In the genomic region with DNA sequence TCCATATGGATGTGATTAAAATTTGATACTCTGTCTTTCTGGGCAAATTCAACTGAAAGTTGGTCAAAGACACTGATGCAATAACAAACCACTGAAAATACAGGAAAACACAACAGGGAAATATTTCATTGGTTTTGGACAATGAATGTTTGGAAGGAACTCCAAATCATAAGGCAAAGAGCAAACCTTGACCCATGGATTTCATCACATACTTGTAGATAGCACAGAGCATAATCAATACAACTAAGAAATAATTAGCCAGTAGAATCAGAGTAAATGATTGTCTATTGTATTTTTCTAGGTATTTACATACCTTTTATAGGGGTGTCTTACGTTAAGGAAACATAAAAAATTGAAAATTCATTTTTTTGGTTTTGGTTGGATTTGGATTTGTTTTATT, we compare ENCODE assay signal across 26 mouse cellular contexts. TPM values are rescaled to one million over a fixed set of nuclear protein-coding genes. Genes with fewer than 3 reads are reported as not detected.
DNase-seq lines count a peak whose midpoint lies in the region; ATAC-seq and TF ChIP-seq lines count a peak whose summit lies in the region.
"Had no signal": no experiment of that assay in that cellular context is flagged by ENCODE, and none has a peak within 500 bp of the region (broad histone marks: within the 10 kb centered on the region; RNA-seq: fewer than 3 reads in every experiment).

No protein-coding gene starts in this region.

- 14% methylated on average over 1 of the region's 1 CpGs for WGBS in liver, adult 2 months
- WGBS in liver, embryonic 11.5 days, result 71% methylated on average over 1 of the region's 1 CpGs
- 30% methylated on average over 1 of the region's 1 CpGs for WGBS in liver, embryonic 16.5 days (ENCODE audit: insufficient replicate concordance)
- 49% methylated on average over 1 of the region's 1 CpGs for WGBS in liver, embryonic 12.5 days (ENCODE audit: insufficient replicate concordance)
- WGBS in liver, postnatal 0 days (ENCODE audit: insufficient replicate concordance), result 42% methylated on average over 1 of the region's 1 CpGs

- H3K9me3 ChIP-seq in liver, embryonic 11.5 days (ENCODE audit: control insufficient read depth, low read length), result no peaks in the 10 kb centered on the region
- H3K9me3 ChIP-seq in liver, embryonic 16.5 days (replicated peaks; ENCODE audit: control insufficient read depth, low read length), result no peaks in the 10 kb centered on the region
- no peaks in the 10 kb centered on the region for H3K9me3 ChIP-seq in liver, embryonic 12.5 days (replicated peaks)
- no peaks in the 10 kb centered on the region for H3K9me3 ChIP-seq in liver, postnatal 0 days (ENCODE audit: low read length)
- H3K9me3 ChIP-seq: G1E had no signal

- no peak overlapping the region for H3K27ac ChIP-seq in liver, adult 2 months (replicated peaks; ENCODE audit: insufficient read depth, low read depth, low read length)
- H3K27ac ChIP-seq in liver, embryonic 11.5 days (ENCODE audit: low read depth, low read length), result no peak overlapping the region
- no peak overlapping the region for H3K27ac ChIP-seq in liver, embryonic 16.5 days (ENCODE audit: low read length)
- H3K27ac ChIP-seq in liver, embryonic 12.5 days, result no peak overlapping the region
- H3K27ac ChIP-seq in liver, postnatal 0 days (ENCODE audit: low read depth), result no peak overlapping the region; the same call in 1 of the 2 replicates

- peaks cover 14% of the 10 kb centered on the region for H3K36me3 ChIP-seq in liver, adult 2 months (ENCODE audit: control insufficient read depth, insufficient read depth, low read length)
- no peaks in the 10 kb centered on the region for H3K36me3 ChIP-seq in liver, embryonic 11.5 days (ENCODE audit: control insufficient read depth, insufficient read depth, low read length)
- H3K36me3 ChIP-seq in liver, embryonic 16.5 days (ENCODE audit: control insufficient read depth, insufficient read depth), result no peaks in the 10 kb centered on the region
- no peaks in the 10 kb centered on the region for H3K36me3 ChIP-seq in liver, embryonic 12.5 days
- no peaks in the 10 kb centered on the region for H3K36me3 ChIP-seq in liver, postnatal 0 days (replicated peaks; ENCODE audit: insufficient read depth, low read length)
- H3K36me3 ChIP-seq: G1E had no signal

- H3K4me3 ChIP-seq in liver, adult 2 months (ENCODE audit: insufficient read depth, low read depth, low read length), result no peak overlapping the region
- H3K4me3 ChIP-seq in liver, embryonic 11.5 days (ENCODE audit: low read depth, low read length), result no peak overlapping the region
- no peak overlapping the region for H3K4me3 ChIP-seq in liver, embryonic 16.5 days (ENCODE audit: low read depth, low read length)
- H3K4me3 ChIP-seq in liver, embryonic 12.5 days, result no peak overlapping the region
- no peak overlapping the region for H3K4me3 ChIP-seq in liver, postnatal 0 days (ENCODE audit: low read depth, low read length)

- H3K9ac ChIP-seq in liver, adult 2 months (ENCODE audit: low read depth, low read length), result no peak overlapping the region
- H3K9ac ChIP-seq in liver, embryonic 11.5 days (ENCODE audit: low read depth, low read length), result no peak overlapping the region
- no peak overlapping the region for H3K9ac ChIP-seq in liver, embryonic 16.5 days (ENCODE audit: low read depth, low read length)
- no peak overlapping the region for H3K9ac ChIP-seq in liver, embryonic 12.5 days
- H3K9ac ChIP-seq in liver, postnatal 0 days (replicated peaks), result no peak overlapping the region

- H3K27me3 ChIP-seq in liver, adult 2 months (ENCODE audit: control insufficient read depth, insufficient read depth, low read length), result no peaks in the 10 kb centered on the region
- no peaks in the 10 kb centered on the region for H3K27me3 ChIP-seq in liver, embryonic 11.5 days (replicated peaks; ENCODE audit: control insufficient read depth, insufficient read depth, low read length)
- H3K27me3 ChIP-seq in liver, embryonic 16.5 days (ENCODE audit: control insufficient read depth, insufficient read depth, low read depth, low read length), result no peaks in the 10 kb centered on the region
- no peaks in the 10 kb centered on the region for H3K27me3 ChIP-seq in liver, embryonic 12.5 days (replicated peaks)
- H3K27me3 ChIP-seq in liver, postnatal 0 days (ENCODE audit: insufficient read depth, low read length), result no peaks in the 10 kb centered on the region
- H3K27me3 ChIP-seq: CH12.LX had no signal

- H3K4me2 ChIP-seq in liver, embryonic 11.5 days, result no peak overlapping the region
- no peak overlapping the region for H3K4me2 ChIP-seq in liver, embryonic 16.5 days (ENCODE audit: low read depth, low read length)
- no peak overlapping the region for H3K4me2 ChIP-seq in liver, embryonic 12.5 days
- no peak overlapping the region for H3K4me2 ChIP-seq in liver, postnatal 0 days (ENCODE audit: low read depth, low read length)

- no peak for ATAC-seq in liver, embryonic 11.5 days (replicated peaks; ENCODE audit: low FRiP score)
- ATAC-seq in liver, embryonic 16.5 days (ENCODE audit: low read depth), result peak; percentile 30; the same call in 1 of the 2 replicates
- ATAC-seq in liver, embryonic 12.5 days, result no peak
- ATAC-seq in liver, postnatal 0 days, result peak; percentile 74
- ATAC-seq: activated CD4-positive, CD25-positive, alpha-beta regulatory T cell, adult 4 months; CD4-positive, CD25-positive, alpha-beta regulatory T cell, adult 4 months; Patski had no signal

- no peaks in the 10 kb centered on the region for H3K79me2 ChIP-seq in liver, adult 2 months (ENCODE audit: control insufficient read depth, insufficient read depth, low read length)

- peaks cover 6% of the 10 kb centered on the region; the same call in 1 of the 2 replicates for H3K4me1 ChIP-seq in liver, adult 2 months (ENCODE audit: control insufficient read depth, insufficient read depth, low read length)
- H3K4me1 ChIP-seq in liver, embryonic 11.5 days (replicated peaks; ENCODE audit: control insufficient read depth, insufficient read depth, low read length), result no peaks in the 10 kb centered on the region
- H3K4me1 ChIP-seq in liver, embryonic 16.5 days (ENCODE audit: control insufficient read depth, low read depth, low read length), result no peaks in the 10 kb centered on the region
- no peaks in the 10 kb centered on the region for H3K4me1 ChIP-seq in liver, embryonic 12.5 days
- no peaks in the 10 kb centered on the region for H3K4me1 ChIP-seq in liver, postnatal 0 days (ENCODE audit: insufficient read depth)

- no peak for TF ChIP-seq CTCF in liver, adult 2 months (IDR thresholded peaks at IDR 0.05; ENCODE audit: low read depth, low read length)
- TF ChIP-seq CTCF in liver, postnatal 0 days (IDR thresholded peaks at IDR 0.05; ENCODE audit: low read depth), result no peak

- peak; percentile 95 for DNase-seq in liver, adult 2 months (ENCODE audit: extremely low read depth, low read depth, low spot score)
- no peak for DNase-seq in liver, embryonic 11.5 days (ENCODE audit: low spot score)
- no peak for DNase-seq in liver, postnatal 0 days
- DNase-seq in liver, result no peak
- DNase-seq: adrenal gland, adult 2 months; adrenal gland, adult 8-10 months; adrenal gland, postnatal 10 days; adrenal gland, postnatal 14 days; adrenal gland, postnatal 25 days; adrenal gland, postnatal 36 days; B cell, adult 2 months; cerebellum, adult 11 months; cerebellum, adult 11-12 months; cerebellum, adult 18-20 months had no signal

- peak; percentile 74 for TF ChIP-seq EP300 in liver, postnatal 0 days (IDR thresholded peaks at IDR 0.05; ENCODE audit: low read depth)

- TF ChIP-seq POLR2A in liver, adult 2 months (IDR thresholded peaks at IDR 0.05; ENCODE audit: extremely low read depth, insufficient read depth, low read length), result no peak

RNA-seq across cellular contexts. Expression of a gene that starts 11.5 kb away (rescaled TPM):
- total RNA-seq in liver, adult 2 months (2014; rRNA removed), result 331 and 378 TPM in 2 replicates
- 41.5 and 56.6 TPM in 2 replicates for polyA plus RNA-seq in liver, adult 2 months (2012; rRNA removed)
- 0.66 and 0.77 TPM in 2 replicates for polyA plus RNA-seq in liver, embryonic 11.5 days (2014; fragmentation: Nextera tagmentation; extraction: Ambion mirVana)
- polyA plus RNA-seq in liver, embryonic 16.5 days (2015; fragmentation: Nextera tagmentation; extraction: Ambion mirVana), result 6.6 and 7.4 TPM in 2 replicates
- 0.72 and 0.80 TPM in 2 replicates for polyA plus RNA-seq in liver, embryonic 12.5 days (2016; fragmentation: Nextera tagmentation; extraction: Ambion mirVana)
- 37.2 and 46.0 TPM in 2 replicates for polyA plus RNA-seq in liver, postnatal 0 days (2015; fragmentation: Nextera tagmentation; extraction: Ambion mirVana)
- total RNA-seq: adrenal gland, adult 18-20 months; adrenal gland, postnatal 25 days; adrenal gland, postnatal 36 days; CH12.LX; ES-E14; MEL had no signal
- polyA plus RNA-seq: activated CD4-positive, CD25-positive, alpha-beta regulatory T cell, adult 4 months; adrenal gland, adult 2 months; C2C12; CD4-positive, CD25-positive, alpha-beta regulatory T cell, adult 4 months; G1E; Patski had no signal

RNA-seq across cellular contexts. Expression of a gene that starts 47.0 kb away (rescaled TPM):
- 301 and 444 TPM in 2 replicates for total RNA-seq in liver, adult 2 months (2014; rRNA removed)
- 47.5 and 51.0 TPM in 2 replicates for polyA plus RNA-seq in liver, adult 2 months (2012; rRNA removed)
- 1.2 and 1.5 TPM in 2 replicates for polyA plus RNA-seq in liver, embryonic 11.5 days (2014; fragmentation: Nextera tagmentation; extraction: Ambion mirVana)
- 36.3 and 39.9 TPM in 2 replicates for polyA plus RNA-seq in liver, embryonic 16.5 days (2015; fragmentation: Nextera tagmentation; extraction: Ambion mirVana)
- 3.6 and 3.8 TPM in 2 replicates for polyA plus RNA-seq in liver, embryonic 12.5 days (2016; fragmentation: Nextera tagmentation; extraction: Ambion mirVana)
- 119 and 125 TPM in 2 replicates for polyA plus RNA-seq in liver, postnatal 0 days (2015; fragmentation: Nextera tagmentation; extraction: Ambion mirVana)
- total RNA-seq: adrenal gland, adult 8-10 months; adrenal gland, postnatal 25 days; adrenal gland, postnatal 36 days; CH12.LX; ES-E14; G1E; MEL had no signal
- polyA plus RNA-seq: activated CD4-positive, CD25-positive, alpha-beta regulatory T cell, adult 4 months; brain, embryonic 14.5 days; C2C12; CD4-positive, CD25-positive, alpha-beta regulatory T cell, adult 4 months; G1E; Patski had no signal

Comparison
In these comparisons a context has a peak if more than half of its experiments do, and no peak if none do; other contexts are left out.
1. ATAC-seq: peak in liver, embryonic 16.5 days (single experiment) and liver, postnatal 0 days (single experiment); none in liver, embryonic 11.5 days (single experiment) and liver, embryonic 12.5 days (single experiment).